Comparison of ENCODE assay signal across 25 mouse cellular contexts in genomic region chr1:126105673-126106256, GRCm38 (mm10).
DNase-seq lines count a peak whose midpoint lies in the region; ATAC-seq and TF ChIP-seq lines count a peak whose summit lies in the region.
"Had no signal": no experiment of that assay in that cellular context is flagged by ENCODE, and none has a peak within 500 bp of the region (broad histone marks: within the 10 kb centered on the region; RNA-seq: fewer than 3 reads in every experiment).

No protein-coding gene starts in this region.

- H3K27ac ChIP-seq in forebrain, embryonic 14.5 days (ENCODE audit: low read depth, low read length): no peak overlapping the region
- H3K27ac ChIP-seq in forebrain, embryonic 13.5 days: no peak overlapping the region
- no peak overlapping the region for H3K27ac ChIP-seq in hindbrain, embryonic 12.5 days
- no peak overlapping the region for H3K27ac ChIP-seq in hindbrain, postnatal 0 days
- H3K27ac ChIP-seq in hindbrain, embryonic 15.5 days (replicated peaks): no peak overlapping the region
- H3K27ac ChIP-seq in hindbrain, embryonic 10.5 days: no peak overlapping the region
- H3K27ac ChIP-seq in neural tube, embryonic 12.5 days: no peak overlapping the region
- H3K27ac ChIP-seq: forebrain, embryonic 10.5 days; forebrain, embryonic 15.5 days; gastrocnemius, adult 2 months; heart, embryonic 15.5 days; intestine, embryonic 15.5 days had no signal

- no peaks in the 10 kb centered on the region for H3K9me3 ChIP-seq in forebrain, embryonic 14.5 days (replicated peaks; ENCODE audit: control insufficient read depth, low read length)
- no peaks in the 10 kb centered on the region for H3K9me3 ChIP-seq in forebrain, embryonic 13.5 days (replicated peaks)
- no peaks in the 10 kb centered on the region for H3K9me3 ChIP-seq in hindbrain, embryonic 12.5 days (replicated peaks)
- no peaks in the 10 kb centered on the region for H3K9me3 ChIP-seq in hindbrain, postnatal 0 days (ENCODE audit: low read length)
- no peaks in the 10 kb centered on the region for H3K9me3 ChIP-seq in hindbrain, embryonic 15.5 days
- no peaks in the 10 kb centered on the region for H3K9me3 ChIP-seq in hindbrain, embryonic 10.5 days
- no peaks in the 10 kb centered on the region for H3K9me3 ChIP-seq in neural tube, embryonic 12.5 days
- H3K9me3 ChIP-seq: forebrain, embryonic 10.5 days; forebrain, embryonic 15.5 days; heart, embryonic 12.5 days; heart, embryonic 15.5 days; intestine, embryonic 15.5 days had no signal

- 21% methylated on average over 3 of the region's 3 CpGs for WGBS in forebrain, embryonic 14.5 days
- 35% methylated on average over 3 of the region's 3 CpGs for WGBS in forebrain, embryonic 13.5 days
- 61% methylated on average over 3 of the region's 3 CpGs for WGBS in hindbrain, embryonic 12.5 days
- 36% methylated on average over 3 of the region's 3 CpGs for WGBS in hindbrain, postnatal 0 days
- 24% methylated on average over 3 of the region's 3 CpGs for WGBS in hindbrain, embryonic 15.5 days
- 83% methylated on average over 3 of the region's 3 CpGs for WGBS in hindbrain, embryonic 10.5 days
- 68% methylated on average over 3 of the region's 3 CpGs for WGBS in neural tube, embryonic 12.5 days

- no peak overlapping the region for H3K4me2 ChIP-seq in forebrain, embryonic 14.5 days (ENCODE audit: low read length)
- no peak overlapping the region for H3K4me2 ChIP-seq in forebrain, embryonic 13.5 days
- no peak overlapping the region for H3K4me2 ChIP-seq in hindbrain, embryonic 12.5 days (replicated peaks)
- no peak overlapping the region for H3K4me2 ChIP-seq in hindbrain, postnatal 0 days (ENCODE audit: low read depth, low read length)
- H3K4me2 ChIP-seq in hindbrain, embryonic 15.5 days: no peak overlapping the region
- H3K4me2 ChIP-seq in neural tube, embryonic 12.5 days (replicated peaks): no peak overlapping the region
- H3K4me2 ChIP-seq: forebrain, embryonic 15.5 days; heart, embryonic 12.5 days; heart, embryonic 15.5 days; intestine, embryonic 15.5 days had no signal

- H3K27me3 ChIP-seq in forebrain, embryonic 14.5 days (replicated peaks; ENCODE audit: control insufficient read depth, insufficient read depth, low read length): no peaks in the 10 kb centered on the region
- no peaks in the 10 kb centered on the region for H3K27me3 ChIP-seq in forebrain, embryonic 13.5 days
- no peaks in the 10 kb centered on the region for H3K27me3 ChIP-seq in hindbrain, embryonic 12.5 days
- no peaks in the 10 kb centered on the region for H3K27me3 ChIP-seq in hindbrain, postnatal 0 days (ENCODE audit: insufficient read depth, low read length)
- H3K27me3 ChIP-seq in hindbrain, embryonic 15.5 days: no peaks in the 10 kb centered on the region
- H3K27me3 ChIP-seq in hindbrain, embryonic 10.5 days (ENCODE audit: insufficient read depth, poor library complexity, severe bottlenecking): no peaks in the 10 kb centered on the region
- H3K27me3 ChIP-seq in neural tube, embryonic 12.5 days (replicated peaks): no peaks in the 10 kb centered on the region
- H3K27me3 ChIP-seq: forebrain, embryonic 15.5 days; heart, embryonic 12.5 days; heart, embryonic 15.5 days; intestine, embryonic 15.5 days had no signal

- peaks cover 3% of the 10 kb centered on the region; the same call in 1 of the 2 replicates for H3K36me3 ChIP-seq in forebrain, embryonic 14.5 days (ENCODE audit: control insufficient read depth, insufficient read depth, low read length)
- H3K36me3 ChIP-seq in forebrain, embryonic 13.5 days (ENCODE audit: poor library complexity, severe bottlenecking): peaks cover 10% of the 10 kb centered on the region; the same call in 1 of the 2 replicates
- peaks cover 8% of the 10 kb centered on the region for H3K36me3 ChIP-seq in hindbrain, embryonic 12.5 days
- H3K36me3 ChIP-seq in hindbrain, postnatal 0 days (ENCODE audit: insufficient read depth, low read length): no peaks in the 10 kb centered on the region
- H3K36me3 ChIP-seq in hindbrain, embryonic 15.5 days: no peaks in the 10 kb centered on the region
- H3K36me3 ChIP-seq in hindbrain, embryonic 10.5 days: peaks cover 23% of the 10 kb centered on the region
- no peaks in the 10 kb centered on the region for H3K36me3 ChIP-seq in neural tube, embryonic 12.5 days
- H3K36me3 ChIP-seq: forebrain, embryonic 10.5 days; forebrain, embryonic 15.5 days; heart, embryonic 12.5 days; heart, embryonic 15.5 days; intestine, embryonic 15.5 days had no signal

- no peaks in the 10 kb centered on the region for H3K4me1 ChIP-seq in forebrain, embryonic 14.5 days (ENCODE audit: control insufficient read depth, insufficient read depth, low read length)
- peaks cover 16% of the 10 kb centered on the region for H3K4me1 ChIP-seq in forebrain, embryonic 13.5 days
- H3K4me1 ChIP-seq in hindbrain, embryonic 12.5 days: no peaks in the 10 kb centered on the region
- H3K4me1 ChIP-seq in hindbrain, postnatal 0 days (ENCODE audit: insufficient read depth, low read length): no peaks in the 10 kb centered on the region
- H3K4me1 ChIP-seq in hindbrain, embryonic 15.5 days (replicated peaks): no peaks in the 10 kb centered on the region
- H3K4me1 ChIP-seq in hindbrain, embryonic 10.5 days (replicated peaks): peaks cover 9% of the 10 kb centered on the region; the same call in 1 of the 2 replicates
- H3K4me1 ChIP-seq in neural tube, embryonic 12.5 days: no peaks in the 10 kb centered on the region
- H3K4me1 ChIP-seq: forebrain, embryonic 10.5 days; heart, embryonic 12.5 days; heart, embryonic 15.5 days; intestine, embryonic 15.5 days had no signal

- DNase-seq in forebrain, embryonic 14.5 days (ENCODE audit: low spot score): no peak
- DNase-seq in hindbrain, postnatal 0 days (ENCODE audit: low spot score): no peak
- DNase-seq in hindbrain, embryonic 10.5 days (ENCODE audit: low spot score): no peak
- no peak for DNase-seq in neural tube, embryonic 10.5 days (ENCODE audit: extremely low spot score, low spot score)
- DNase-seq: adrenal gland, adult 8-10 months; adrenal gland, postnatal 25 days; cerebellum, adult 18-20 months; cerebellum, adult 9-10 months; cerebellum, postnatal 14 days; gastrocnemius, adult 2 months; gastrocnemius, postnatal 14 days; heart, adult 18-20 months; heart, postnatal 10 days; heart, postnatal 4 days; kidney, adult 11 months had no signal

- no peak for TF ChIP-seq CTCF in hindbrain, postnatal 0 days (IDR thresholded peaks at IDR 0.05; ENCODE audit: low read depth)

- H3K4me3 ChIP-seq in forebrain, embryonic 14.5 days (ENCODE audit: low read depth, low read length): no peak overlapping the region
- no peak overlapping the region for H3K4me3 ChIP-seq in forebrain, embryonic 13.5 days
- no peak overlapping the region for H3K4me3 ChIP-seq in hindbrain, embryonic 12.5 days
- no peak overlapping the region for H3K4me3 ChIP-seq in hindbrain, postnatal 0 days (ENCODE audit: low read length)
- no peak overlapping the region for H3K4me3 ChIP-seq in hindbrain, embryonic 15.5 days
- H3K4me3 ChIP-seq in hindbrain, embryonic 10.5 days: no peak overlapping the region
- H3K4me3 ChIP-seq in neural tube, embryonic 12.5 days: no peak overlapping the region
- H3K4me3 ChIP-seq: forebrain, embryonic 10.5 days; forebrain, embryonic 15.5 days; gastrocnemius, adult 2 months; heart, embryonic 12.5 days; heart, embryonic 15.5 days; intestine, embryonic 15.5 days had no signal

- H3K9ac ChIP-seq in forebrain, embryonic 14.5 days (ENCODE audit: low read length): no peak overlapping the region
- no peak overlapping the region for H3K9ac ChIP-seq in forebrain, embryonic 13.5 days
- H3K9ac ChIP-seq in hindbrain, embryonic 12.5 days: no peak overlapping the region
- no peak overlapping the region for H3K9ac ChIP-seq in hindbrain, postnatal 0 days (replicated peaks; ENCODE audit: low read length)
- H3K9ac ChIP-seq in hindbrain, embryonic 15.5 days: no peak overlapping the region
- H3K9ac ChIP-seq in neural tube, embryonic 12.5 days: no peak overlapping the region
- H3K9ac ChIP-seq: forebrain, embryonic 15.5 days; heart, embryonic 12.5 days; heart, embryonic 15.5 days; intestine, embryonic 15.5 days had no signal

- 0 out of 2 replicates have a peak, but pooled peaks have one; percentile 18 for ATAC-seq in forebrain, embryonic 14.5 days
- no peak for ATAC-seq in forebrain, embryonic 13.5 days
- ATAC-seq in hindbrain, embryonic 12.5 days (ENCODE audit: low FRiP score): peak; percentile 76
- ATAC-seq in hindbrain, postnatal 0 days: no peak
- ATAC-seq in hindbrain, embryonic 15.5 days (ENCODE audit: low FRiP score, low read depth): peak; percentile 27; the same call in 1 of the 2 replicates
- ATAC-seq in neural tube, embryonic 12.5 days (ENCODE audit: low FRiP score, low read depth): peak; percentile 61; the same call in 1 of the 2 replicates
- ATAC-seq: activated CD4-positive, CD25-positive, alpha-beta regulatory T cell, adult 4 months; forebrain, embryonic 15.5 days; intestine, embryonic 15.5 days had no signal

Comparison
In these comparisons a context has a peak if more than half of its experiments do, and no peak if none do; other contexts are left out.
1. ATAC-seq: peak in forebrain, embryonic 14.5 days (single experiment), hindbrain, embryonic 12.5 days (single experiment), hindbrain, embryonic 15.5 days (single experiment) and neural tube, embryonic 12.5 days (single experiment); none in forebrain, embryonic 13.5 days (single experiment) and hindbrain, postnatal 0 days (single experiment).